17 mouse cellular contexts compared by ENCODE assay signal in genomic region chr6:144298641-144299502, GRCm38 (mm10).
DNase-seq lines count a peak whose midpoint lies in the region; ATAC-seq and TF ChIP-seq lines count a peak whose summit lies in the region.
"Had no signal": no experiment of that assay in that cellular context is flagged by ENCODE, and none has a peak within 500 bp of the region (broad histone marks: within the 10 kb centered on the region; RNA-seq: fewer than 3 reads in every experiment).

No protein-coding gene starts in this region.

- H3K9me3 ChIP-seq in kidney, postnatal 0 days (replicated peaks; ENCODE audit: low read length): no peaks in the 10 kb centered on the region
- H3K9me3 ChIP-seq in kidney, embryonic 14.5 days (ENCODE audit: control insufficient read depth, low read length): peaks cover 9% of the 10 kb centered on the region; the same call in 1 of the 2 replicates
- no peaks in the 10 kb centered on the region for H3K9me3 ChIP-seq in embryonic facial prominence, embryonic 11.5 days (replicated peaks; ENCODE audit: control insufficient read depth, low read length)
- H3K9me3 ChIP-seq: liver, embryonic 15.5 days had no signal

- no peak for ATAC-seq in kidney, postnatal 0 days (replicated peaks; ENCODE audit: low FRiP score, low read depth)
- ATAC-seq in kidney, embryonic 14.5 days (ENCODE audit: low FRiP score, low TSS enrichment): no peak
- ATAC-seq in embryonic facial prominence, embryonic 11.5 days (replicated peaks; ENCODE audit: insufficient number of reproducible peaks, low FRiP score, low TSS enrichment, low read depth): no peak
- ATAC-seq in megakaryocyte progenitor cell, adult 5-6 weeks (replicated peaks; ENCODE audit: poor library complexity): 0 out of 2 replicates have a peak, but pooled peaks have one; percentile 14
- ATAC-seq in monocyte, adult 5-6 weeks (replicated peaks; ENCODE audit: insufficient number of reproducible peaks, low FRiP score, low TSS enrichment, poor library complexity, severe bottlenecking): no peak
- ATAC-seq: midbrain, embryonic 13.5 days had no signal

- no peak overlapping the region for H3K27ac ChIP-seq in kidney, postnatal 0 days
- no peak overlapping the region for H3K27ac ChIP-seq in kidney, embryonic 14.5 days (ENCODE audit: low read depth, low read length)
- H3K27ac ChIP-seq in embryonic facial prominence, embryonic 11.5 days (replicated peaks; ENCODE audit: low read depth, low read length): no peak overlapping the region
- H3K27ac ChIP-seq: heart, adult 2 months; hindbrain, embryonic 15.5 days; liver, embryonic 15.5 days; midbrain, embryonic 13.5 days had no signal

- peak; percentile 37 for DNase-seq in embryo, embryonic 10.5 days (ENCODE audit: low spot score)
- DNase-seq in embryo, embryonic 10 days (ENCODE audit: low spot score): no peak
- DNase-seq in kidney, postnatal 0 days (ENCODE audit: low spot score): peak; percentile 57
- DNase-seq in embryonic facial prominence, embryonic 11.5 days (ENCODE audit: low spot score): peak; percentile 43
- no peak for DNase-seq in testis, postnatal 10 days (ENCODE audit: low spot score)
- DNase-seq: adrenal gland, adult 8-10 months; cerebellum, adult 9-11 months; heart, adult 2 months; heart, postnatal 10 days; kidney, adult 9 months; right cerebral cortex, postnatal 4 days had no signal

- H3K27me3 ChIP-seq in kidney, postnatal 0 days (ENCODE audit: insufficient read depth, low read length): no peaks in the 10 kb centered on the region
- no peaks in the 10 kb centered on the region for H3K27me3 ChIP-seq in kidney, embryonic 14.5 days (ENCODE audit: control insufficient read depth, insufficient read depth, low read length)
- H3K27me3 ChIP-seq in embryonic facial prominence, embryonic 11.5 days (ENCODE audit: control insufficient read depth, insufficient read depth, low read length): no peaks in the 10 kb centered on the region
- H3K27me3 ChIP-seq: hindbrain, embryonic 15.5 days; liver, embryonic 15.5 days; midbrain, embryonic 13.5 days had no signal

- H3K4me2 ChIP-seq in kidney, postnatal 0 days (ENCODE audit: low read length): no peak overlapping the region
- no peak overlapping the region for H3K4me2 ChIP-seq in kidney, embryonic 14.5 days (replicated peaks; ENCODE audit: low read depth, low read length)
- no peak overlapping the region for H3K4me2 ChIP-seq in embryonic facial prominence, embryonic 11.5 days (ENCODE audit: low read depth, low read length)
- H3K4me2 ChIP-seq: hindbrain, embryonic 15.5 days; liver, embryonic 15.5 days; midbrain, embryonic 13.5 days had no signal

- TF ChIP-seq CTCF in kidney, postnatal 0 days (IDR thresholded peaks at IDR 0.05; ENCODE audit: low read depth): no peak

- WGBS in kidney, postnatal 0 days: 62% methylated on average over 23 of the region's 23 CpGs
- WGBS in kidney, embryonic 14.5 days: 62% methylated on average over 23 of the region's 23 CpGs
- 66% methylated on average over 23 of the region's 23 CpGs for WGBS in embryonic facial prominence, embryonic 11.5 days

- H3K4me3 ChIP-seq in kidney, postnatal 0 days (replicated peaks; ENCODE audit: low read depth, low read length): no peak overlapping the region
- H3K4me3 ChIP-seq in kidney, embryonic 14.5 days (ENCODE audit: low read length): no peak overlapping the region
- H3K4me3 ChIP-seq in embryonic facial prominence, embryonic 11.5 days (ENCODE audit: low read depth, low read length): no peak overlapping the region
- H3K4me3 ChIP-seq: heart, adult 2 months; hindbrain, embryonic 15.5 days; liver, embryonic 15.5 days; midbrain, embryonic 13.5 days had no signal

- H3K9ac ChIP-seq in kidney, postnatal 0 days (ENCODE audit: low read depth, low read length): no peak overlapping the region
- no peak overlapping the region for H3K9ac ChIP-seq in kidney, embryonic 14.5 days (ENCODE audit: low read depth, low read length)
- H3K9ac ChIP-seq in embryonic facial prominence, embryonic 11.5 days (replicated peaks; ENCODE audit: low read length): no peak overlapping the region
- H3K9ac ChIP-seq: hindbrain, embryonic 15.5 days; liver, embryonic 15.5 days; midbrain, embryonic 13.5 days had no signal

- 0 out of 2 replicates have a peak, but pooled peaks cover 4% of the 10 kb centered on the region for H3K4me1 ChIP-seq in kidney, postnatal 0 days (replicated peaks; ENCODE audit: insufficient read depth, low read length)
- no peaks in the 10 kb centered on the region; the same call in 1 of the 2 replicates for H3K4me1 ChIP-seq in kidney, embryonic 14.5 days (ENCODE audit: control insufficient read depth, insufficient read depth, low read length)
- H3K4me1 ChIP-seq in embryonic facial prominence, embryonic 11.5 days (ENCODE audit: control insufficient read depth, insufficient read depth, low read length): no peaks in the 10 kb centered on the region
- H3K4me1 ChIP-seq: hindbrain, embryonic 15.5 days; liver, embryonic 15.5 days had no signal

- no peaks in the 10 kb centered on the region for H3K36me3 ChIP-seq in kidney, postnatal 0 days (ENCODE audit: insufficient read depth, low read length)
- H3K36me3 ChIP-seq in kidney, embryonic 14.5 days (ENCODE audit: control insufficient read depth, insufficient read depth, low read length): no peaks in the 10 kb centered on the region
- H3K36me3 ChIP-seq in embryonic facial prominence, embryonic 11.5 days (replicated peaks; ENCODE audit: control insufficient read depth, insufficient read depth, low read depth, low read length): no peaks in the 10 kb centered on the region
- H3K36me3 ChIP-seq: hindbrain, embryonic 15.5 days; liver, embryonic 15.5 days; midbrain, embryonic 13.5 days had no signal

Comparison
In these comparisons a context has a peak if more than half of its experiments do, and no peak if none do; other contexts are left out.
1. DNase-seq: peak in embryo, embryonic 10.5 days (single experiment), kidney, postnatal 0 days (single experiment) and embryonic facial prominence, embryonic 11.5 days (single experiment); none in embryo, embryonic 10 days (single experiment) and testis, postnatal 10 days (single experiment).